Mouse (Mus musculus) liver, embryonic 15.5 days (tissue): ENCODE data around the gene Os9. TPM values are rescaled to one million over a fixed set of nuclear protein-coding genes. Genes with fewer than 3 reads are reported as not detected.
"Not testable (repeated sequence)": the region's sequence is repeated elsewhere in the genome, so short reads cannot be mapped to it uniquely, and the experiment has no call there.

Source experiments
- ATAC-seq: fragments of 200-750 bp; cut with Nextera tagmentation; 2 replicates; pipeline ENCODE4 v1.8.0; 2017; ENCODE audit warnings: moderate number of reproducible peaks, mild to moderate bottlenecking, moderate library complexity; ENCODE audit not compliant: insufficient read depth
- H3K27ac ChIP-seq: fragments of 300-500 bp; sonication (generic); replicated peaks from 2 replicates; pipeline ENCODE4 v1.5.1; 2015; ENCODE audit warnings: mild to moderate bottlenecking, inconsistent platforms
- H3K27me3 ChIP-seq: fragments of 300-500 bp; sonication (generic); 2 replicates; pipeline ENCODE4 v1.6.1; 2015; ENCODE audit warnings: mild to moderate bottlenecking, inconsistent platforms
- H3K36me3 ChIP-seq: fragments of 300-500 bp; sonication (generic); replicated peaks from 2 replicates; pipeline ENCODE4 v1.6.1; 2015; ENCODE audit warnings: moderate library complexity, mild to moderate bottlenecking, inconsistent platforms
- H3K4me1 ChIP-seq: fragments of 300-500 bp; sonication (generic); replicated peaks from 2 replicates; pipeline ENCODE4 v1.6.1; 2015; ENCODE audit warnings: inconsistent platforms
- H3K4me2 ChIP-seq: fragments of 300-500 bp; sonication (generic); 2 replicates; pipeline ENCODE4 v1.6.1; 2015; ENCODE audit warnings: moderate library complexity, mild to moderate bottlenecking, inconsistent platforms
- H3K4me3 ChIP-seq: fragments of 300-500 bp; sonication (generic); replicated peaks from 2 replicates; pipeline ENCODE4 v1.5.1; 2015; ENCODE audit warnings: mild to moderate bottlenecking, inconsistent platforms
- H3K9ac ChIP-seq: fragments of 300-500 bp; sonication (generic); 2 replicates; pipeline ENCODE4 v1.6.1; 2015; ENCODE audit warnings: moderate library complexity, mild to moderate bottlenecking, inconsistent platforms
- H3K9me3 ChIP-seq: fragments of 300-500 bp; sonication (generic); replicated peaks from 2 replicates; pipeline ENCODE4 v1.6.1; 2016; ENCODE audit warnings: inconsistent platforms
- WGBS: fragments of 180-500 bp; shearing (Covaris S2); methylation state at CpG from one replicate; pipeline ENCODE4 v1.1.7; 2015; ENCODE audit warnings: mixed read lengths; ENCODE audit not compliant: insufficient replicate concordance; 5-methylcytosine and 5-hydroxymethylcytosine counted together
- polyA plus RNA-seq: library from polyadenylated mRNA; unstranded; fragments of >200 nt; fragmentation: Nextera tagmentation; extraction: Ambion mirVana; gene quantifications from 2 replicates; pipeline ENCODE4 v1.2.1, GENCODE M21; 2015

Gene Os9
- polyA plus RNA-seq, 1 experiment from 2014 or later = 54.0 TPM

GRCm38 (mm10) chr10:127079665-127080391 is 41.1 kb downstream of the Os9 start:
- WGBS = 48% methylated on average over 70 of the region's 70 CpGs
- H3K27me3 ChIP-seq = peaks cover 59% of the 10 kb centered on the region
- H3K4me2 ChIP-seq = peak overlapping the region; percentile 67
- no peak overlapping the region for H3K27ac ChIP-seq
- H3K36me3 ChIP-seq = no peaks in the 10 kb centered on the region; the same call in 1 of the 2 replicates
- H3K9me3 ChIP-seq = no peaks in the 10 kb centered on the region
- no peak overlapping the region for H3K9ac ChIP-seq
- ATAC-seq = no peak
- peak overlapping the region; percentile 37 for H3K4me3 ChIP-seq
- H3K4me1 ChIP-seq = peaks cover 77% of the 10 kb centered on the region

DNA sequence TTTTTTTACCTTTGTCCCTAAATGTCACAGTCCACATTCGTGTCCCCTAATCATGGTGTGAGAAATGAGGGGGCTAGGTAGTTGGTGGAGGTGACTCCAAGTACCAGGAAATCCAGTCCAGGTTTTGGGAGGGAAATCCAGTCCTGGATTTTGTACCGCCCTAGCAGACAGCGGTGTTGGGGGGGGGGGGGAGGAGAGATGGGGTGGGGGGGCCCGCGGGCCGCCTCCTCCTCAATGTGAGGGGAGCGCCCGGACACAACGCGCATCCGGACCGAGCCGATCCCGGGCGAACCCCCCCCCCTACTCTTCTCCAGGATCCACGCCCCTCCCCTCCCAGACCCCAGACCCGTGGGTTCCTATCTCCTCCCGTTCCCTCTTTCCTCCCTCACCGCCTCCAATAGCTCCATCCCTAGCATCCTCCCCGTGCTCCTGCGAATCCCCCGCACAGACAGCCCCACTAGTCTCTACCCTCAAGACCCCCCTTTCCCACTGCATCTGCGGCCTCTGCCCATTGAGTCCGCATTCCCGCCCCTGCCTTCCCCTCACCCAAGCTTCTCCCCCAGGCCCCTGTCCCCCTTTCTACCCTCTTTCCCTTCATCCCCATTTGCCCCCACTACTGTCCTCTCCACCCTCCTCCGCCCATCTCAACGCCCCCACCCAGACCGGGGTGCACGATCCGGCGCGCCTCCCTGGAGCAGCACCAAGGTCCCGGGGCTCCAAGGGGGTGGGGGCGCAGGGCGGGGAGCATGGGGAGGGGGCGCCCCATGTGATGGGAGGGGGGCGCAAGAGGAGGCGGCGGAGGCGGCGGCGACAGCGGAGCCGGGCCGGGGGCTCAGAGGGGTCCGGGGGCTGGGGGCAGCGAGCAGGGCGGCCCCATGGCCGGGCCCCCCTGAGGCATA is 42.0 kb downstream of the Os9 start:
- H3K4me1 ChIP-seq = peaks cover 77% of the 10 kb centered on the region
- peaks cover 59% of the 10 kb centered on the region for H3K27me3 ChIP-seq
- H3K4me2 ChIP-seq = peak overlapping the region; percentile 67
- peak overlapping the region; percentile 37 for H3K4me3 ChIP-seq
- 16% methylated on average over 43 of the region's 49 CpGs for WGBS
- H3K27ac ChIP-seq = no peak overlapping the region
- H3K9me3 ChIP-seq = no peaks in the 10 kb centered on the region
- no peak for ATAC-seq
- no peaks in the 10 kb centered on the region; the same call in 1 of the 2 replicates for H3K36me3 ChIP-seq
- H3K9ac ChIP-seq = no peak overlapping the region; the same call in 1 of the 2 replicates

GRCm38 (mm10) chr10:127078001-127078676 is 42.8 kb downstream of the Os9 start:
- peaks cover 75% of the 10 kb centered on the region for H3K4me1 ChIP-seq
- no peak for ATAC-seq
- no peak overlapping the region for H3K9ac ChIP-seq
- WGBS = 38% methylated on average over 12 of the region's 12 CpGs
- H3K27me3 ChIP-seq = peaks cover 56% of the 10 kb centered on the region
- H3K9me3 ChIP-seq = no peaks in the 10 kb centered on the region
- H3K4me2 ChIP-seq = 0 out of 2 replicates have a peak overlapping the region, but pooled peaks have one; percentile 67
- H3K4me3 ChIP-seq = no peak overlapping the region
- no peak overlapping the region for H3K27ac ChIP-seq
- H3K36me3 ChIP-seq = no peaks in the 10 kb centered on the region

GRCm38 (mm10) chr10:127077515-127077914 is 43.4 kb downstream of the Os9 start:
- Histone ChIP-seq H3K9ac (no peak overlapping the region), H3K4me1 (peaks cover 69% of the 10 kb centered on the region), H3K4me3 (no peak overlapping the region), H3K4me2 (no peak overlapping the region), H3K27ac (no peak overlapping the region), H3K27me3 (peaks cover 54% of the 10 kb centered on the region), H3K36me3 (no peaks in the 10 kb centered on the region), H3K9me3 (no peaks in the 10 kb centered on the region)
- 62% methylated on average over 10 of the region's 10 CpGs for WGBS
- ATAC-seq = no peak

GRCm38 (mm10) chr10:127076082-127076481 is 44.8 kb downstream of the Os9 start:
- H3K27ac ChIP-seq = no peak overlapping the region
- no peak overlapping the region for H3K9ac ChIP-seq
- ATAC-seq = no peak
- no peaks in the 10 kb centered on the region for H3K9me3 ChIP-seq
- 20% methylated on average over 4 of the region's 4 CpGs for WGBS
- peak overlapping the region; percentile 42 for H3K4me3 ChIP-seq
- H3K36me3 ChIP-seq = no peaks in the 10 kb centered on the region
- peaks cover 61% of the 10 kb centered on the region for H3K4me1 ChIP-seq
- H3K27me3 ChIP-seq = peaks cover 41% of the 10 kb centered on the region
- peak overlapping the region; percentile 52 for H3K4me2 ChIP-seq

DNA sequence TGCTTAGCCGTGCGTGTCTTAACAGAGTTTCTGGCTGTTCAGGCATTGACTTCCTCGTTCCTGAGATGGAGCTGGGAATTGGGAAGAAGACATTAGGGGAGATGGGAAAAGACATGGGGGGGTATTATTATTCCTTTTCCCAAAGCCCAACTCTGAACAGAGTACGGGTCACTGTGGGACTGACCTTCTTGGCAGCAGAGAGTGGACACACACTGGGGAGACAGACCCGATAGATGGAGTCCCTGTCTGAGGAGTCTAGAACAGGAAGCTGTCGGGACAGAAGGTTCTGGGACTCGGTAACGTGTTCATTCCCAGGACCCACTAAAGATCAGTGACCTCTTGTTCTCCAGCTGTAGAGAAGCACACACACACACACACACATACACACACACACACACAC is 45.3 kb downstream of the Os9 start:
- no peaks in the 10 kb centered on the region for H3K36me3 ChIP-seq
- peak overlapping the region; percentile 42 for H3K4me3 ChIP-seq
- peaks cover 62% of the 10 kb centered on the region for H3K4me1 ChIP-seq
- H3K27ac ChIP-seq = no peak overlapping the region
- peaks cover 37% of the 10 kb centered on the region for H3K27me3 ChIP-seq
- no peak overlapping the region for H3K9ac ChIP-seq
- H3K4me2 ChIP-seq = peak overlapping the region; percentile 52
- H3K9me3 ChIP-seq = no peaks in the 10 kb centered on the region
- no peak for ATAC-seq
- WGBS = 17% methylated on average over 8 of the region's 8 CpGs

DNA sequence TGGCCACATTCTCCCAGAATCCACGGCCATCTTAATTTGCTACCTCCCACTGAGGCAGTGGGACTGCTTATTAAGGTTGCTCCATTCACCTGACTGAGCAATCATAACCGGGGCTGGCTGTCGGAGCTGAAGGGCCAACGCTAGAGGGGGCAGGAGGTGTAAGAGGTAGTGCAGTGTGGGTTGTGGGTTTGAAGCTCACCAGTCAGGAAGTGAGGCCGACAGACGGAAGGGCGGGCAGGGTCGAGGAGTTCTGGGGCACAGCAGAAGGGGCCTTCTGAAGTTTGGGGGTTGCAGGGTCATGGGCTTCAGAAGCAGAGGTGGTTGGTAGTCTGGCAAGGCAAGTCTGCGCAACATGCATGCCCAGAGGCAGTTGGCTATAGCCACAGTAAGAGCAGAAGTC is 45.9 kb downstream of the Os9 start, which contains the start of gene Agap2:
Agap2 (plus strand) TSS at position 205 of the 400 bp plus-strand sequence.
- H3K36me3 ChIP-seq = no peaks in the 10 kb centered on the region
- H3K4me2 ChIP-seq = peak within 1 kb of the TSS; percentile 52
- no peaks in the 10 kb centered on the region for H3K9me3 ChIP-seq
- H3K27me3 ChIP-seq = peaks cover 31% of the 10 kb centered on the region
- H3K4me1 ChIP-seq = peaks cover 58% of the 10 kb centered on the region
- peak within 1 kb of the TSS; percentile 42 for H3K4me3 ChIP-seq
- no peak within 1 kb of the TSS for H3K27ac ChIP-seq
- 14% methylated on average over 9 of the region's 9 CpGs for WGBS
- H3K9ac ChIP-seq = no peak within 1 kb of the TSS
- ATAC-seq = no peak

DNA sequence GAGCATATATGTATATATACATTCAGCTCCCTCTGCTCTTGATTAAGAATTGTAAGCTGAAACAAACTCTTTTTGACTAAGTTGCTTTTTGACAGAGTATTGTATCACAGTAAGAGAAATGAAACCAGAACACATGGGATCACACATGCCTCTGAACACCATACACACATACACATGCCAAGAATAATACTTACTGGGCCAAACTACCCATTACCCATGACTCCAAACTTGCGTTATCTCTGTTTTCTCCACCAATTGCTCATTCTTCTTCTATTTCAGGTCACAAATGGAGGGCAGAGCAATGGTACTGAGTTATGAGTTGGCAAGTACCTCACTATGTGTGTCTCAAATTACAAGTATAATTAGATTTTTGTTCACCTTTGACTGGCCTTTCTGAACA is 47.0 kb downstream of the Os9 start:
- no peak overlapping the region for H3K4me3 ChIP-seq
- no peak overlapping the region for H3K4me2 ChIP-seq
- H3K9ac ChIP-seq = no peak overlapping the region
- H3K4me1 ChIP-seq = peaks cover 57% of the 10 kb centered on the region
- WGBS = 87% methylated on average over 1 of the region's 1 CpGs
- H3K27ac ChIP-seq = no peak overlapping the region
- peaks cover 20% of the 10 kb centered on the region for H3K27me3 ChIP-seq
- no peaks in the 10 kb centered on the region for H3K9me3 ChIP-seq
- no peak for ATAC-seq
- no peaks in the 10 kb centered on the region for H3K36me3 ChIP-seq

GRCm38 (mm10) chr10:127072969-127073368 is 48.0 kb downstream of the Os9 start:
- H3K4me3 ChIP-seq, H3K9ac ChIP-seq, ATAC-seq, H3K27ac ChIP-seq, H3K4me2 ChIP-seq, H3K36me3 ChIP-seq, H3K9me3 ChIP-seq: not testable (repeated sequence)
- WGBS = 62% methylated on average over 2 of the region's 2 CpGs
- H3K27me3 ChIP-seq = peaks cover 10% of the 10 kb centered on the region
- H3K4me1 ChIP-seq = peaks cover 57% of the 10 kb centered on the region

DNA sequence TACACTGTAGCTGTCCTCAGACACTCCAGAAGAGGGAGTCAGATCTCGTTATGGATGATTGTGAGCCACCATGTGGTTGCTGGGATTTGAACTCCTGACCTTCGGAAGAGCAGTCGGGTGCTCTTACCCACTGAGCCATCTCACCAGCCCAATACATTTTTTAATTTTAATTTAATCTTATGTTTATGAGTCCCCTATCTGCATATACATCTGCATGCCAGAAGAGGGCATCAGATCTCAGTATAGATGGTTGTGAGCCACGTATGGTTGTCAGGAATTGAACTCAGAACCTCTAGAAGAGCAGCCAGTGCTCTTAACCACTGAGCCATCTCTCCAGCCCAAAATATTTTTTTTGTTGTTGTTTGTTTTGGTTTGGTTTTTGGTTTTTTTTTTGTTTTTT is 48.7 kb downstream of the Os9 start:
- not testable (repeated sequence) for H3K9ac ChIP-seq, H3K4me3 ChIP-seq, H3K27me3 ChIP-seq, H3K4me2 ChIP-seq, H3K27ac ChIP-seq, ATAC-seq, H3K9me3 ChIP-seq
- Histone ChIP-seq H3K36me3 (peaks cover 10% of the 10 kb centered on the region), H3K4me1 (peaks cover 59% of the 10 kb centered on the region)
- WGBS = 74% methylated on average over 4 of the region's 4 CpGs
